Mouse (Mus musculus) inflammation-experienced regulatory T-cells, adult 6 months (primary cell): ENCODE data around the gene Fn3k. TPM values are rescaled to one million over a fixed set of nuclear protein-coding genes. Genes with fewer than 3 reads are reported as not detected.

Experiments used
- ATAC-seq: one replicate; pipeline ENCODE4 v1.8.0; 2017
- polyA plus RNA-seq, 3 experiments: library from polyadenylated mRNA; unstranded; fragments of 100-300 nt; shearing (Covaris generic); gene quantifications; one replicate each; pipeline ENCODE4 v1.2.1; 2017

Gene Fn3k
- polyA plus RNA-seq, 3 experiments from 2014 or later, result 0.18 TPM; not detected in 2

GRCm38 (mm10) chr11:121457874-121458273 lies 23.2 kb downstream of the Fn3k start:
- ATAC-seq, result no peak

- ATAC-seq, result no peak
Observed at GRCm38 (mm10) chr11:121467408-121467807, 32.7 kb downstream of the Fn3k start.

- ATAC-seq, result no peak
Observed at GRCm38 (mm10) chr11:121474831-121475230, 40.1 kb downstream of the Fn3k start.

GRCm38 (mm10) chr11:121475699-121476415 lies 41.1 kb downstream of the Fn3k start:
- peak; percentile 65 for ATAC-seq

- ATAC-seq, result no peak
Observed at GRCm38 (mm10) chr11:121479476-121480203, 44.9 kb downstream of the Fn3k start.

GRCm38 (mm10) chr11:121481129-121481528 lies 46.4 kb downstream of the Fn3k start:
- no peak for ATAC-seq

- ATAC-seq, result no peak
Observed at GRCm38 (mm10) chr11:121485882-121486281, 51.2 kb downstream of the Fn3k start.

- ATAC-seq, result no peak
Observed at GRCm38 (mm10) chr11:121490651-121491050, 55.9 kb downstream of the Fn3k start.

Other genes starting within 250 kb of the Fn3k start
- gene Hexdc, start 230.5 kb upstream of the Fn3k start, polyA plus RNA-seq, result 1 to 10 TPM in 2 of 3 experiments, under 1 TPM in 1; 0.86 to 2.7 (median 1.5) TPM
- gene Ogfod3, start 230.2 kb upstream of the Fn3k start, polyA plus RNA-seq, result 1 to 10 TPM; 3.2 to 7.3 (median 5.3) TPM
- gene Cybc1, start 205.6 kb upstream of the Fn3k start, polyA plus RNA-seq, result 10 to 100 TPM; 78.0 to 95.8 (median 86.5) TPM
- gene Narf, start 197.7 kb upstream of the Fn3k start, polyA plus RNA-seq, result 10 to 100 TPM; 19.6 to 28.6 (median 23.6) TPM
- gene Foxk2, start 174.9 kb upstream of the Fn3k start, polyA plus RNA-seq, result 1 to 10 TPM; 6.3 to 8.5 (median 6.6) TPM
- 10 to 100 TPM; 25.9 to 27.2 (median 26.9) TPM for gene Wdr45b, start 80.5 kb upstream of the Fn3k start, polyA plus RNA-seq
- gene Rab40b, start 46.7 kb upstream of the Fn3k start, polyA plus RNA-seq, result under 1 TPM in 1 of 3 experiments, not detected in 2; 0.42 TPM
- gene Fn3krp, start 13.5 kb upstream of the Fn3k start, polyA plus RNA-seq, result 1 to 10 TPM; 8.0 to 9.5 (median 8.3) TPM
- 10 to 100 TPM; 15.2 to 27.0 (median 25.9) TPM for gene Tbcd, start 17.0 kb downstream of the Fn3k start, polyA plus RNA-seq
- gene Zfp750, start 84.4 kb downstream of the Fn3k start, polyA plus RNA-seq, result 1 to 10 TPM in 1 of 3 experiments, under 1 TPM in 2; 0.78 to 1.3 (median 0.94) TPM
- 10 to 100 TPM in 2 of 3 experiments, 1 to 10 TPM in 1; 6.4 to 12.1 (median 10.7) TPM for gene B3gntl1, start 238.2 kb downstream of the Fn3k start, polyA plus RNA-seq